Mouse (Mus musculus): Measurements from ENCODE around the gene Mapk1.

Gene Mapk1

GRCm38 (mm10) chr16:17085636-17086035 lies 102.5 kb downstream of the Mapk1 start:
- DNase-seq (ENCODE audit: low spot score in 2 of 2) = no peak

GRCm38 (mm10) chr16:17086241-17086640 lies 103.1 kb downstream of the Mapk1 start:
- DNase-seq (ENCODE audit: low spot score in 2 of 2) = no peak

GRCm38 (mm10) chr16:17086669-17087193 lies 103.5 kb downstream of the Mapk1 start:
- peak; percentile 48 to 59 for DNase-seq (ENCODE audit: low spot score in 2 of 2)

- no peak for DNase-seq (ENCODE audit: low spot score in 2 of 2)
These were observed 105.2 kb downstream of the Mapk1 start for GRCm38 (mm10) chr16:17088346-17088745.

- DNase-seq (ENCODE audit: low spot score in 2 of 2) = no peak
These were observed 113.8 kb downstream of the Mapk1 start for GRCm38 (mm10) chr16:17096938-17097337.
